Mouse (Mus musculus): ENCODE results near the gene Irgq.

The Irgq gene

GRCm38 (mm10) chr7:24547534-24548036 lies 17.1 kb downstream of the Irgq start:
- DNase-seq, result peak; percentile 60

- DNase-seq, result no peak
Measured at GRCm38 (mm10) chr7:24551985-24552759, 21.7 kb downstream of the Irgq start.

GRCm38 (mm10) chr7:24555786-24556185 lies 25.3 kb downstream of the Irgq start:
- DNase-seq, result no peak

- DNase-seq, result no peak
Measured at GRCm38 (mm10) chr7:24561450-24561849, 31.0 kb downstream of the Irgq start.

GRCm38 (mm10) chr7:24563191-24563836 lies 32.8 kb downstream of the Irgq start:
- no peak for DNase-seq

GRCm38 (mm10) chr7:24563837-24564206 lies 33.3 kb downstream of the Irgq start:
- DNase-seq, result no peak

- DNase-seq, result peak; percentile 71
Measured at GRCm38 (mm10) chr7:24564607-24565265, 34.2 kb downstream of the Irgq start.

GRCm38 (mm10) chr7:24565627-24566026 lies 35.1 kb downstream of the Irgq start:
- no peak for DNase-seq

GRCm38 (mm10) chr7:24566206-24566605 lies 35.7 kb downstream of the Irgq start:
- DNase-seq, result no peak

GRCm38 (mm10) chr7:24568512-24568911 lies 38.0 kb downstream of the Irgq start:
- no peak for DNase-seq

- no peak for DNase-seq
Measured at GRCm38 (mm10) chr7:24571071-24571470, 40.6 kb downstream of the Irgq start.

- no peak for DNase-seq
Measured at GRCm38 (mm10) chr7:24572455-24572854, 42.0 kb downstream of the Irgq start.

- DNase-seq, result no peak
Measured at GRCm38 (mm10) chr7:24574224-24574796, 43.8 kb downstream of the Irgq start.

- no peak for DNase-seq
Measured at GRCm38 (mm10) chr7:24577811-24578210, 47.3 kb downstream of the Irgq start.

GRCm38 (mm10) chr7:24584876-24585275 lies 54.4 kb downstream of the Irgq start:
- DNase-seq, result no peak

GRCm38 (mm10) chr7:24585995-24586394 lies 55.5 kb downstream of the Irgq start:
- DNase-seq, result no peak

GRCm38 (mm10) chr7:24586828-24587227 lies 56.3 kb downstream of the Irgq start:
- DNase-seq, result no peak

GRCm38 (mm10) chr7:24587330-24588105 lies 57.0 kb downstream of the Irgq start, which contains the start of the genes Ethe1 and Zfp575:
TSS of gene Ethe1 (plus strand) at chr7:24587543.
TSS of gene Zfp575 (minus strand) at chr7:24587641.
- no peak for DNase-seq

All from cerebellum, adult 9-10 months (tissue).